Comparison of ENCODE assay signal across 8 mouse cellular contexts in genomic region chr11:76290367-76290766, GRCm38 (mm10). TPM values are rescaled to one million over a fixed set of nuclear protein-coding genes. Genes with fewer than 3 reads are reported as not detected.
DNase-seq lines count a peak whose midpoint lies in the region; ATAC-seq and TF ChIP-seq lines count a peak whose summit lies in the region.

No protein-coding gene starts in this region.

- in situ Hi-C loops in Patski (cut with MboI; ENCODE audit: low pct_unique_long_range_greater_than_20kb) = no loop called here

- 39% methylated on average over 11 of the region's 11 CpGs for WGBS in hindbrain, embryonic 10.5 days
- WGBS in limb, embryonic 12.5 days = 26% methylated on average over 11 of the region's 11 CpGs

- CTCF ChIA-PET in Patski (lab: Charles Lee) = interaction anchor here (1.6 kb wide), 1 partner anchor 19 kb away, joined by 3 read pairs; no protein-coding TSS in a partner anchor

- no peak for TF ChIP-seq CTCF in Patski (IDR thresholded peaks at IDR 0.05)

- H3K27ac ChIP-seq in hindbrain, embryonic 10.5 days = peak overlapping the region; percentile 86
- peak overlapping the region; percentile 78 for H3K27ac ChIP-seq in limb, embryonic 12.5 days

- H3K27me3 ChIP-seq in Patski = no peaks in the 10 kb centered on the region
- no peaks in the 10 kb centered on the region for H3K27me3 ChIP-seq in hindbrain, embryonic 10.5 days (ENCODE audit: insufficient read depth, poor library complexity, severe bottlenecking)
- no peaks in the 10 kb centered on the region for H3K27me3 ChIP-seq in limb, embryonic 12.5 days

- H3K36me3 ChIP-seq in hindbrain, embryonic 10.5 days = no peaks in the 10 kb centered on the region
- H3K36me3 ChIP-seq in limb, embryonic 12.5 days = no peaks in the 10 kb centered on the region

- H3K9ac ChIP-seq in limb, embryonic 12.5 days (replicated peaks) = no peak overlapping the region

- no peak for DNase-seq in Patski (ENCODE audit: low read depth, low spot score)
- DNase-seq in cerebellum, adult 9-11 months = peak; percentile 93
- peak; percentile 65 for DNase-seq in hindbrain, embryonic 10.5 days (ENCODE audit: low spot score)
- DNase-seq in right cerebral cortex, postnatal 36 days (ENCODE audit: low spot score in 2 of 2) = peak; percentile 24 to 25
- no peak for DNase-seq in adrenal gland, postnatal 25 days
- DNase-seq in spleen, adult 12 weeks (ENCODE audit: low spot score) = no peak
- no peak for DNase-seq in spleen, postnatal 4 days (ENCODE audit: low spot score in 2 of 2)

- no peaks in the 10 kb centered on the region for H3K9me3 ChIP-seq in hindbrain, embryonic 10.5 days
- no peaks in the 10 kb centered on the region; the same call in 1 of the 2 replicates for H3K9me3 ChIP-seq in limb, embryonic 12.5 days

- H3K4me1 ChIP-seq in hindbrain, embryonic 10.5 days (replicated peaks) = peaks cover 95% of the 10 kb centered on the region
- H3K4me1 ChIP-seq in limb, embryonic 12.5 days (replicated peaks) = peaks cover 93% of the 10 kb centered on the region

- POLR2A ChIA-PET in Patski (lab: Charles Lee) = no interaction called here

- H3K4me2 ChIP-seq in limb, embryonic 12.5 days = no peak overlapping the region; the same call in 1 of the 2 replicates

- peak; percentile 8 for ATAC-seq in Patski
- no peak for ATAC-seq in limb, embryonic 12.5 days (ENCODE audit: insufficient number of reproducible peaks, insufficient read depth, low FRiP score, low TSS enrichment, low read depth)

- no peak overlapping the region for H3K4me3 ChIP-seq in hindbrain, embryonic 10.5 days
- no peak overlapping the region for H3K4me3 ChIP-seq in limb, embryonic 12.5 days (replicated peaks)

RNA-seq across cellular contexts. Expression of gene Glod4, which starts 46.8 kb away (rescaled TPM):
- polyA plus RNA-seq in Patski (2021) = 151 TPM
- 126 and 130 TPM in 2 replicates for polyA plus RNA-seq in hindbrain, embryonic 10.5 days (2016; fragmentation: Nextera tagmentation; extraction: Ambion mirVana)
- polyA plus RNA-seq in limb, embryonic 12.5 days (2016; fragmentation: Nextera tagmentation; extraction: Ambion mirVana) = 125 and 136 TPM in 2 replicates
- total RNA-seq in adrenal gland, postnatal 25 days (2021) = 94.1 and 99.7 TPM in 2 replicates

RNA-seq across cellular contexts. Expression of gene Mrm3, which starts 46.9 kb away (rescaled TPM):
- 15.4 TPM for polyA plus RNA-seq in Patski (2021)
- 21.5 and 24.7 TPM in 2 replicates for polyA plus RNA-seq in hindbrain, embryonic 10.5 days (2016; fragmentation: Nextera tagmentation; extraction: Ambion mirVana)
- polyA plus RNA-seq in limb, embryonic 12.5 days (2016; fragmentation: Nextera tagmentation; extraction: Ambion mirVana) = 23.0 and 23.9 TPM in 2 replicates
- 17.8 and 18.6 TPM in 2 replicates for total RNA-seq in adrenal gland, postnatal 25 days (2021)

Comparison
In these comparisons a context has a peak if more than half of its experiments do, and no peak if none do; other contexts are left out.
1. DNase-seq: peak in cerebellum, adult 9-11 months (single experiment), hindbrain, embryonic 10.5 days (single experiment) and right cerebral cortex, postnatal 36 days (2 of 2); none in Patski (single experiment), adrenal gland, postnatal 25 days (single experiment), spleen, adult 12 weeks (single experiment) and spleen, postnatal 4 days (0 of 2).